Mouse (Mus musculus) heart, embryonic 14.5 days (tissue): ENCODE measurements around the gene Olfr97. TPM values are rescaled to one million over a fixed set of nuclear protein-coding genes. Genes with fewer than 3 reads are reported as not detected.

ENCODE experiments used
- ATAC-seq: fragments of 200-750 bp; cut with Nextera tagmentation; 2 replicates; pipeline ENCODE4 v1.8.0; 2017; ENCODE audit warnings: low read depth, moderate TSS enrichment; ENCODE audit not compliant: insufficient number of reproducible peaks, insufficient read depth, low FRiP score
- H3K27ac ChIP-seq, 2 experiments: fragments of 200-500 bp in 1 of 2; fragments of 300-500 bp in 1 of 2; sonication (generic) in 1 of 2; replicated peaks in 1 of 2; 2 replicates each; pipeline ENCODE4 v1.5.1; 2012 to 2014; ENCODE audit warnings: low read depth in 2 of 2, low read length in 2 of 2, control low read depth in 1 of 2, mild to moderate bottlenecking in 1 of 2, mixed read lengths in 1 of 2; ENCODE audit not compliant: control insufficient read depth in 1 of 2, insufficient read depth in 1 of 2
- H3K27me3 ChIP-seq: fragments of 300-500 bp; sonication (generic); 2 replicates; pipeline ENCODE4 v1.6.1; 2014; ENCODE audit warnings: mild to moderate bottlenecking, low read length, control low read depth; ENCODE audit not compliant: control insufficient read depth, insufficient read depth
- H3K36me3 ChIP-seq: fragments of 300-500 bp; sonication (generic); 2 replicates; pipeline ENCODE4 v1.6.1; 2014; ENCODE audit warnings: mild to moderate bottlenecking, control low read depth, low read length, mixed read lengths; ENCODE audit not compliant: control insufficient read depth, insufficient read depth
- H3K4me1 ChIP-seq, 2 experiments: fragments of 200-500 bp in 1 of 2; fragments of 300-500 bp in 1 of 2; sonication (generic) in 1 of 2; 2 replicates each; pipeline ENCODE4 v1.6.1; 2012 to 2014; ENCODE audit warnings: low read length in 2 of 2, control low read depth in 1 of 2, mixed read lengths in 1 of 2; ENCODE audit not compliant: control insufficient read depth in 2 of 2, insufficient read depth in 2 of 2
- H3K4me2 ChIP-seq: fragments of 300-500 bp; sonication (generic); 2 replicates; pipeline ENCODE4 v1.6.1; 2014; ENCODE audit warnings: mild to moderate bottlenecking, low read length
- H3K4me3 ChIP-seq, 2 experiments: fragments of 200-500 bp in 1 of 2; fragments of 300-500 bp in 1 of 2; sonication (generic) in 1 of 2; 2 replicates each; pipeline ENCODE4 v1.5.1; 2012 to 2014; ENCODE audit warnings: low read length in 2 of 2, mild to moderate bottlenecking in 2 of 2, control low read depth in 1 of 2, low read depth in 1 of 2, moderate library complexity in 1 of 2; ENCODE audit not compliant: control insufficient read depth in 1 of 2, insufficient read depth in 1 of 2
- H3K9ac ChIP-seq: fragments of 300-500 bp; sonication (generic); 2 replicates; pipeline ENCODE4 v1.6.1; 2014; ENCODE audit warnings: mild to moderate bottlenecking, low read length
- H3K9me3 ChIP-seq: fragments of 300-500 bp; sonication (generic); 2 replicates; pipeline ENCODE4 v1.6.1; 2016; ENCODE audit warnings: low read length, control low read depth; ENCODE audit not compliant: control insufficient read depth
- WGBS: fragments of 180-500 bp; shearing (Covaris S2); extraction: QIAGEN DNeasy Blood & Tissue Kit; methylation state at CpG from one replicate; pipeline ENCODE4 v1.1.7; 2014; 5-methylcytosine and 5-hydroxymethylcytosine counted together
- polyA plus RNA-seq: library from polyadenylated mRNA; unstranded; fragments of >200 nt; fragmentation: Nextera tagmentation; extraction: Ambion mirVana; gene quantifications from 2 replicates; pipeline ENCODE4 v1.2.1, GENCODE M21; 2014

Olfr97 gene
- polyA plus RNA-seq, 1 experiment from 2014 or later, result not detected

GRCm38 (mm10) chr17:37263626-37264025, 26.5 kb upstream of the Olfr97 start, which contains the start of gene Olfr98:
TSS of gene Olfr98 (minus strand) at chr17:37263749.
- Histone ChIP-seq H3K27me3 (no peaks in the 10 kb centered on the region), H3K9ac (no peak within 1 kb of the TSS), H3K36me3 (no peaks in the 10 kb centered on the region), H3K4me2 (no peak within 1 kb of the TSS), H3K4me1 (no peaks in the 10 kb centered on the region), H3K9me3 (no peaks in the 10 kb centered on the region), H3K27ac (no peak within 1 kb of the TSS), H3K4me3 (no peak within 1 kb of the TSS)
- no peak for ATAC-seq
- WGBS, result 59% methylated on average over 1 of the region's 1 CpGs

GRCm38 (mm10) chr17:37250544-37250943, 13.4 kb upstream of the Olfr97 start:
- Histone ChIP-seq H3K4me1 (no peaks in the 10 kb centered on the region), H3K36me3 (no peaks in the 10 kb centered on the region), H3K4me3 (no peak overlapping the region), H3K9ac (no peak overlapping the region), H3K27me3 (no peaks in the 10 kb centered on the region), H3K27ac (no peak overlapping the region), H3K4me2 (no peak overlapping the region), H3K9me3 (no peaks in the 10 kb centered on the region)
- 4% methylated on average over 1 of the region's 1 CpGs for WGBS
- no peak for ATAC-seq

GRCm38 (mm10) chr17:37249460-37249859, 12.3 kb upstream of the Olfr97 start:
- Histone ChIP-seq H3K9me3 (no peaks in the 10 kb centered on the region), H3K4me3 (no peak overlapping the region), H3K4me1 (no peaks in the 10 kb centered on the region), H3K36me3 (no peaks in the 10 kb centered on the region), H3K9ac (no peak overlapping the region), H3K27ac (no peak overlapping the region), H3K27me3 (no peaks in the 10 kb centered on the region), H3K4me2 (no peak overlapping the region)
- ATAC-seq, result no peak

GRCm38 (mm10) chr17:37246715-37247114, 9.6 kb upstream of the Olfr97 start:
- no peak overlapping the region for H3K27ac ChIP-seq
- no peaks in the 10 kb centered on the region for H3K9me3 ChIP-seq
- no peaks in the 10 kb centered on the region for H3K4me1 ChIP-seq
- H3K4me3 ChIP-seq, result no peak overlapping the region
- no peak for ATAC-seq
- H3K9ac ChIP-seq, result no peak overlapping the region
- no peak overlapping the region for H3K4me2 ChIP-seq
- H3K27me3 ChIP-seq, result no peaks in the 10 kb centered on the region
- 32% methylated on average over 5 of the region's 5 CpGs for WGBS
- H3K36me3 ChIP-seq, result no peaks in the 10 kb centered on the region

GRCm38 (mm10) chr17:37242198-37242597, 5.1 kb upstream of the Olfr97 start:
- no peaks in the 10 kb centered on the region for H3K36me3 ChIP-seq
- no peak overlapping the region for H3K27ac ChIP-seq
- H3K9me3 ChIP-seq, result 0 out of 2 replicates have a peak, but pooled peaks cover 5% of the 10 kb centered on the region
- no peak overlapping the region for H3K9ac ChIP-seq
- no peak overlapping the region for H3K4me2 ChIP-seq
- no peaks in the 10 kb centered on the region for H3K27me3 ChIP-seq
- WGBS, result 56% methylated on average over 3 of the region's 3 CpGs
- H3K4me1 ChIP-seq, result no peaks in the 10 kb centered on the region
- no peak overlapping the region for H3K4me3 ChIP-seq
- no peak for ATAC-seq

GRCm38 (mm10) chr17:37221879-37222278, 15.3 kb downstream of the Olfr97 start:
- no peak overlapping the region for H3K4me3 ChIP-seq
- H3K27ac ChIP-seq, result no peak overlapping the region
- peaks cover 6% of the 10 kb centered on the region; the same call in 1 of the 2 replicates for H3K9me3 ChIP-seq
- H3K4me2 ChIP-seq, result no peak overlapping the region
- no peak for ATAC-seq
- no peak overlapping the region for H3K9ac ChIP-seq
- no peaks in the 10 kb centered on the region for H3K27me3 ChIP-seq
- H3K4me1 ChIP-seq, result no peaks in the 10 kb centered on the region
- no peaks in the 10 kb centered on the region for H3K36me3 ChIP-seq
- WGBS, result 15% methylated on average over 1 of the region's 1 CpGs

GRCm38 (mm10) chr17:37219846-37220245, 17.3 kb downstream of the Olfr97 start, which contains the start of gene Olfr96:
TSS of gene Olfr96 (plus strand) at chr17:37220146.
- Histone ChIP-seq H3K9me3 (peaks cover 6% of the 10 kb centered on the region; the same call in 1 of the 2 replicates), H3K9ac (no peak within 1 kb of the TSS), H3K4me1 (no peaks in the 10 kb centered on the region), H3K4me2 (no peak within 1 kb of the TSS), H3K27ac (no peak within 1 kb of the TSS), H3K36me3 (no peaks in the 10 kb centered on the region), H3K27me3 (no peaks in the 10 kb centered on the region), H3K4me3 (no peak within 1 kb of the TSS)
- 48% methylated on average over 4 of the region's 4 CpGs for WGBS
- ATAC-seq, result no peak

GRCm38 (mm10) chr17:37218486-37218885, 18.6 kb downstream of the Olfr97 start:
- H3K27me3 ChIP-seq, result no peaks in the 10 kb centered on the region
- no peak overlapping the region for H3K27ac ChIP-seq
- H3K4me1 ChIP-seq, result no peaks in the 10 kb centered on the region
- H3K4me2 ChIP-seq, result no peak overlapping the region
- no peak overlapping the region for H3K4me3 ChIP-seq
- peaks cover 6% of the 10 kb centered on the region; the same call in 1 of the 2 replicates for H3K9me3 ChIP-seq
- H3K9ac ChIP-seq, result no peak overlapping the region
- 76% methylated on average over 3 of the region's 3 CpGs for WGBS
- ATAC-seq, result no peak
- no peaks in the 10 kb centered on the region for H3K36me3 ChIP-seq
